Mouse (Mus musculus) brain, adult 2 months (tissue): ENCODE measurements around the gene Evpl.
A peak's percentile ranks its signal among the peaks of the same experiment; 100 is the strongest.

ENCODE experiments used
- DNase-seq: peaks from one replicate; pipeline ENCODE4 v3.0.0; 2011; ENCODE audit warnings: low read depth, low spot score

Evpl gene

DNA sequence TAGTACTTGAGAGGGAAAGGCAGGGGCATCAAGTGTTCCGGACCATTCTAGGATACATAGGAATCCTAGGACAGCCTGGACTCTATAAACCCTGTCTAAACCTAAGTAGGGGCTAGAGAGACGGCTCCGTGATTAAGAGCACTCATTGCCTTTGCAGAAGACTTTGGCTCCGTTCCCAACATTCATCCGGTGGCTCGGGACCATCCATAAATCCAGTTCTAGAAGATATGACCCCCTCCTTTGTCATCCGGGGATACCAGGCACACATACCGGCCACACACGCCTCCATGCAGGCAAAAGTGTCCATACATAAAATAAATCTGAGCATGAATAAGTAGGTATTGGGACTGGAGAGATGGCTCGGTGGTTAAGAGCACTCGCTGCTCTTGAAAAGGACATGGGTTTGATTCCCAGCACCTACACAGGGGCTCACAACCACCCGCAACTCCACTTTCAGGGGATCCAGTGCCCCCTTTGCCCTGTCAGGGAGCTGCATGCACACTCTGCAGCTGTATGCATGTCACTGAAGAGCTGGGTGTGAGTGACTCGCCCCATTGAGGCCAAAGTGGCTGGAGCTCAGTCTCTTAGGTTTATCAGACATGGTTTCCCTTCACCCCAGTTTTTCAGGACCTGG lies 23.9 kb downstream of the Evpl start:
- DNase-seq, result no peak

DNA sequence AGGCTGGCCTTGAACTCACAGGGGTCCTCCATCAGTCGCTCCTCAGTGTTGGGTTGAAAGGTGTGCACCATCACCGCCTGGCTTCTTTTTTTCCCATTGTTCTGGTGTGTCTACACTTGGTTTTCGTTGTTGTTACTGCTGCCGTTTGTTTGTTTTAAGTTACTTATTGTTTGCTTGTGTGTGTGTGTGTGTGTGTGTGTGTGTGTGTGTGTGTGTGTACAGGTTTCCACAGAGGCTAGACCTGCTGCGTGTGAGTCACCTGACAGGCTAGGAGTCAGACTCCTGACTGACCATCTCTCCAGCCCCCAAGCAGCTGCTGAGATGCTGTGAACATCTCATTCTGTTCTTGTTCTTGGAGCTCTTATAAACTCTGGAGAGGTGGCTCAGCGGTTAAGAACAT lies 25.0 kb downstream of the Evpl start:
- no peak for DNase-seq

DNA sequence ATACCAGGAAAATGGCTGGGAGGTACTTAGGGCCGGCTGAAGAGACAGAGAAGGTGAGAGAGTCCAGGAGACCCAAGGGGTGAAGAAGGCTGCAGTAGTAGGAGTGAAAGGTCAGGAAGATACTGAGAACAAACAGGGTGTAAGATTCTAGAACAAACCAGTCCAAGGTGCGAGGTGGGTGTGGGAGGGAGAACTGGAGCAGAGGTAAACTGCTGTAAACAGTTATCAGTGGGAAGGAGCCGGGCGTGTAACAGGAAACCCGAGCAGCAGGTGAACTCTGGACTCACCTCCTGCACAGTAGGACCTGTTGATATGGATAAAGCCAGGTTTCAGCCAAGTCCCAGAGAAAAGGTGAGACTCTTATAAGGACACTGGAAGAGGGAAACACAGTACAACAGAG lies 27.2 kb downstream of the Evpl start:
- no peak for DNase-seq

DNA sequence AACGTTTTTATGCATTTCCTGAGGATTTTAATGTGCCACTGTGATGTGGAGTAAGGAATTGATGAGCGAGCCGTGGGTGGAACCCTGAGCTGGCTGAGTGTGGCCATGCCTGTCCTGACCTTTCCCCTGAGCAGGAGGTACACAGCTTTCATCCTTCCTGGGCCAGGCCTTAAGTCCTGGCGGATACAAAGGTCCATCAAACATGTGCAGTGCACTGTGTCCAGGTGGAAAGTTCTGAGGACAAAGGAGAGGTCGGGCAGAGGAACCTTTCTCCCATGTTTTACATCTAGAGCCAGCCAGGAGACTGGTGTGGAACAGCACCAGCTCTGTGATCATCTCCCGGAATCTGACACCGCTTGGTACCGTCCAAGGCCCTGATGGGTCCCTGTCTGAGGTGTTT lies 28.6 kb downstream of the Evpl start:
- no peak for DNase-seq

DNA sequence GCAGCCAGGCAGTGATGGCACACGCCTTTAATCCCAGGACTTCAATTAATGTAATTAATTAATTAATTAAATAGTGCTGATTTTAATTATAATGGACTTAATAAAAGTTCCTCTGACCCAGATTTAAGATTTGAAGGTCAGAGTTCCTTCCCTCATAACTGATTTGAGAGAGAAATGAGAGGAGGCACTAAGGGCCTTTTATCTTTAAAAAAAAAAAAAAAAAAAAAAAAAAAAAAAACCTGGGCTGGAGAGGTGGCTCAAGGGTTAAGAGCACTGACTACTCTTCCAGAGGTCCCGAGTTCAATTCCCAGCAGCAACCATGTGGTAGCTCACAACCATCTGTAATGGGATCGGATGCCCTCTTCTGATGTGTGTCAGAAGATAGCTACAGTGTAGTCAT lies 29.2 kb downstream of the Evpl start:
- no peak for DNase-seq

DNA sequence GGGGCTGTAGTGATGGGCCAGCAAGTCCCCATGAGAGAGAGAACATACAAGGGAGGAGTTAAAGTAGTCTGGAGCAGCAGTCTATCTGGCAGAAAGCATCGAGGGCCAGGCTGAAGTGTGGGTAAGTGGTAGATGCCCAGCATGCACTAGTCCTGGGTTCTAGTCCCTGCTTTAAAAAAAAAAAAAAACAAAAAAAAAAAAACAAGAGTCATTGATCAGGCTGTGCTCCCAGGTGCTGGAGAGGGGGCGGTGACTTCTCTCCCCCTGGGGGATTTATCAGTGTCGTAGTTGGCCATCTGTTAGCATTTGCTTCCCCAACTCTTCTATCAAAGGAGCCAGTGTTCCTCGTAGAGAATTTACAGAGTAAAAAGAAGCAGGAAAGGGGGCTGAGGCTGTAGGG lies 31.2 kb downstream of the Evpl start:
- no peak for DNase-seq

DNA sequence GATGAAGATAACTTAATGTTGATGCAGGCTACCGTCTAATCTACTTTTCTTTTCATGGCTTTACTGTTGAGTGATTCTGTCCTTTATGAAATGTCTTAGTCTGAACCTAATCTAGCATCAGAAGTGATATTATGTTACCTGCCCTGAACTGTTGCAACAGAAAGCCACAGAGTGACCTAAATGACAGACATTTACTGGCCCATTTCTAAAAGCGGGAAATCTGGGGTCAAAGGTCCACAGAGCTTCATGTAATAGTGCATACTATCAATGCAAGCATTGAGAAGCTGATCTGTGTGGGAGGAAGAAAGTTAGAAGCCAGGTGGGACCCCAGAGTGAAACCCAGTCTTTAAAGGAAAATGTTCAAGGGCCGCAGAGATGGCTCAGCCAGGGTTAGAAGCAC lies 34.7 kb downstream of the Evpl start:
- DNase-seq, result no peak

DNA sequence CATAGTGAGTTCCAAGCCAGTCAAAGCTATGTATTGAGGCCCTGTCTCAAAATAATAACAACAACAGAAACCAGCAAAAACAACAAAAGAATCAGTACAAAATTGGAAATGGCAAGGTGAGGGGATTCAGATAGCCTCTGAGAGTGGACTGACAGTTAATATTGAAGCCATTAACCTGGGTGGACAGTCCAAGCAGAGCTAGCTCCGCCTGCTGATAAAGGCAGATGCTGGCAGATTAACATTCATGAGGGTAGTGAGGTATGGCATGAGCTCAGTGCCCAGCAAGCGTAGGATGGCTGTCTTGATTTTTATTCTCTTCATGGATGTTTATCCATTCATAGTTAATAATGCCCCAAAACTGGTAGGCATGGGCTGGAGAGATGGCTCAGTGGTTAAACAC lies 36.7 kb downstream of the Evpl start:
- no peak for DNase-seq

DNA sequence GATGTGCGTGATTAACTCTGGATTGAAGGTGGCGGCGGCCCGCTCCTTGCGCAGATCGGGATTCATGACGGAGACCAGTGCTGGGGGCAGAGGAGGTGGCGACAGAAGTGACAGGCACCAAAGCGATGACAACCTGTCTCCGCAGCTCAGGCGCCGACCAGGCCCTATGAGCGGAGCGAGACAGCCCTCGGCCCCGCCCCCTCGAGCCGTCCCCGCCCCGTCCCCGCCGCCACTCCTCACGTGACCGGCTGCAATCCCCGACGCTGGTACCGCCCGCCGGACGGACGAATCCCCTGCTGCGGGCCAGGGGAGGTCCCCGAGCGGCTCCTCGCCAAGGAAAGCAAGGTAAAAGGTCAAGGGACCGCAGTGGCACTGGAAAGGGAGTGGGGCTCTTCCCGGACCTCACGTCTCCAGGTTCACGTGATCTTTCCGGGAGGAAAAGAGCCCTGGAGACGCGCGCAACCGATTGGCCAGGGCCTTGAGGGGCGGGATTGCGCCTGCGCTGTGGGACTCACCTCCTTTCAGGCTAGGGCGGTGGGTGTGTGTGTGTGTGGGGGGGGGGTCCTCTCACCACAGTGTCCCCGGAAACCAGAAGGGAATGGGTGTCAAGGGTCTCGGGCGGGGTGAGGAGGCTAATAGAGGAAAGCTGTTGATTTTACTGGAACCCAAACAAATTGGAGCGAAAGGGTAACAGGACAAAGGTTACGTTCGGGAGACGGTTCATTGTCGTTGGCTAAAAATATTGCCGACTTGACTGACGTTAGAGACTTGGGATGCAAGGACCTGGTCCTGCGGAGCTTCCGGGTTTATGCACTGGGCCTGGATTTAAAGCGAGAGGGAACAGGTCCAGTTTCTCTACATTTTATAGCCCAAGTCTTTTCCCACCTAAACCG lies 39.0 kb downstream of the Evpl start, which contains the start of the genes Ten1 and Acox1:
Ten1 (plus strand) TSS at position 217 of the 893 bp plus-strand sequence.
Acox1 (minus strand) TSS at position 407 of the 893 bp plus-strand sequence.
- DNase-seq, result peak; percentile 97

DNA sequence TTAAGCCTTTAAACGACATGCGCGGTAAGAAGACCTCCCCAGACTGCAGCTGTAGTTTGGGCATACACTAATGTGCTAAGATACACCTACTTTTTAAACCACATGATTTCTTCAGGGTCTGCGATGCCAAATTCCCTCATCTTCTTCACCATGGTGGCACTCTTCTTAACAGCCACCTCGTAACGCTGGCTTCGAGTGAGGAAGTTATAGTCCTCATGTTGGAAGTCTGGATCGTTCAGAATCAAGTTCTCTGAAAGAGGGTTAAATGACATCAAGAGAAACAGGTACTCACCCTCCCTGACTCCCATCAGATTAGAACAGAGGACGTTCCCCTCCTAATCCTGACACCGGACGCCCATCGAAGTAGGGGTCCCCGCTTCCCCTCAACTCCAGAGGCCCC lies 39.7 kb downstream of the Evpl start:
- DNase-seq, result no peak

DNA sequence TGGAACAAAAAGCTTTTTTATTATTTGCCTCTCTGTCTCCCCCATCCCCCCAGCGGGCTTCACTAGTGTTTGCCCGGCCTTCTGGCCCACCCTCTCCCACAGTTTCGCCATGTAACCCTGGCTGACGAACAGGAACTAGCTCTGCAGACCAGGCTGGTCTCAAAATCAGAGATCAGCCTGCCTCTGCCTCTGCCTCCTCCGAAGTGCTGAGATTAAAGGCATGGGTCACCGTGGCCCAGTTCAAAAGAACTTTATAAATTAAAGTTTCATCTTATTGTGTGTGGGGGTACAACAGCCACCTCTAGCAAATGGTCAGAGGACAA lies 40.3 kb downstream of the Evpl start:
- DNase-seq, result no peak

DNA sequence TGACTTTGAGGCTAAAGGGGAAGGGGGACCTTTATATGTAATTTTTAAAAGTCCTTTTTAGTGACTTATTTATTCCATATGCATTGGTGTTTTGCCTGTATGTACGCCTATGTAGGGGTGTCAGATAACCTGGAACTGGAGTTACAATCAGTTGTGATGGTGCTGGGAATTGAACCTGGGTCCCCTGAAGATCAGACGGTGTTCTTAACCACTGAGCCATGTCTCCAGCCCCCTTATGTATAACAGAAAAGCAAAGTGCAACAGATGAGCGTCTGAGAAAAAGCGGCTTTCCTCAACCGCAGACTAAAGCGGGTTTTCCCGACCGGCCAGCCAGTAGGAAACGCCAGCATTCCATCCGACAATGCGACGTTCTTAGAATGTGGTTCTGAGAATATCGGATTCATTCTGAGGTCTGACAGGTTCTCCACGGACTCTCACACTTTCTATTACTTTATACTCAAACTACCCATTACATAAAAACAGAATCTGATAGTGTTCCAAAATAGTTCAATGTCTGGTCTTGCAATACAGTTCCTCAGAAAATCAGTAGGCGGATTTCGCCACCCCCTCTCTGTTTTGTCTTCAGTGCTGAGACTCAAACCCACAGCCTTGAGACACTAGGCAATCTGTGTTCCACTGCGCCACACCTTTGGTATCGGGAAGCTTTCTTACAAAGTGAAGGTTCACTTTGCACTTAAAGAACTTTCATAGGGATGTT lies 40.9 kb downstream of the Evpl start:
- no peak for DNase-seq

DNA sequence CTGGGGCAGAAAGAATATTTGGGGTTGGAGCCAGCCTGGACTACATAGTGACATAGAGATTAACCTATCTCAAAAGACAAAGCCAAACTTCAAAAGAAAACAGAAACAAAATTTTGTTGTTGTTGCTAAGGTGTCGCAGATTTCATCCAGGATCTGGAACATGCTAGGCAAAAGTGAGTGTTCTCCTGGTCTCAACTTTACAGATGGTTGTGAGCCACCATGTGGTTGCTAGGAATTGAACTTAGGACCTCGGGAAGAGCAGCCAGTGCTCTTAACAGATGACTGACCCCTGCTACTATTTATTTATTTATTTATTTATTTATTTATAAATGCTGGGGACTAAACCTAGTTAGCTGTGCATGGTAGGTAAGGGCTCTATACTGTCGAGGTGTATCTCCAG lies 41.5 kb downstream of the Evpl start:
- no peak for DNase-seq

DNA sequence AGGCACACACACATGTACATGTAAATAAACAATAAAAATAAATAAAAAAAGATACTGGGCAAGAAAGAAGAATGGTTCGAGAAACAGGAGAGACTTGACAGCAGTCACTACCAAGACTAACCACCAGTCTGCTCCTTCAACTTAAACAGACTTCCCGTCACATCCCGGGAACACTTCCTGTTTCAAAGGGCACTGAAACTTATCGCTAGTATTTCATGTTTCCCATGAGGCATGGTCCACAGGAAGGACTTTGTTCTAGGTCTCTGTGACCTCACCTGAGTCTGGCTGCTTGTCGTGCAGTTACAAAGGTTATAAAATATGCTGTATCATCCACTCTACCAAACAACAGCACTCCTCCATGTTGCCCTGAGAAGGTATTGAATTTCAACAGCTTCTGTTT lies 42.6 kb downstream of the Evpl start:
- no peak for DNase-seq

DNA sequence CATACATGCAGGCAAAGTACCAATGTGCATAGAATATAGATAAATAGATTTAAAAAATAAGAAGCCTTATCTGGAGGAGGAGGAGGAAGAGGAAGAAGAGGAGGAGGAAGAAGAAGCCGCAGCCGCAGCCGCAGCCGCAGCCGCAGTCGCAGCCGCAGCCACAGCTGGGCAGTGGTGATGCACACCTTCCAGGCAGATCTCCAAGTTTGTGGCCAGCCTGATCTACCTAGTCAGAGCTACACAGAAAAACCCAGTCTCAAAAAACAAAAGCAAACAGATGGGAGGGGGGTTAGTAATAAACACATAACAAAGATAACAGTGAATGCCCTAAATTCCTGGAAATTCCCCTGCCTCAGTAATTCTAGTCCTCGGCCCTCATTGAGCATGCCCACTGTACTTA lies 43.3 kb downstream of the Evpl start:
- DNase-seq, result no peak

DNA sequence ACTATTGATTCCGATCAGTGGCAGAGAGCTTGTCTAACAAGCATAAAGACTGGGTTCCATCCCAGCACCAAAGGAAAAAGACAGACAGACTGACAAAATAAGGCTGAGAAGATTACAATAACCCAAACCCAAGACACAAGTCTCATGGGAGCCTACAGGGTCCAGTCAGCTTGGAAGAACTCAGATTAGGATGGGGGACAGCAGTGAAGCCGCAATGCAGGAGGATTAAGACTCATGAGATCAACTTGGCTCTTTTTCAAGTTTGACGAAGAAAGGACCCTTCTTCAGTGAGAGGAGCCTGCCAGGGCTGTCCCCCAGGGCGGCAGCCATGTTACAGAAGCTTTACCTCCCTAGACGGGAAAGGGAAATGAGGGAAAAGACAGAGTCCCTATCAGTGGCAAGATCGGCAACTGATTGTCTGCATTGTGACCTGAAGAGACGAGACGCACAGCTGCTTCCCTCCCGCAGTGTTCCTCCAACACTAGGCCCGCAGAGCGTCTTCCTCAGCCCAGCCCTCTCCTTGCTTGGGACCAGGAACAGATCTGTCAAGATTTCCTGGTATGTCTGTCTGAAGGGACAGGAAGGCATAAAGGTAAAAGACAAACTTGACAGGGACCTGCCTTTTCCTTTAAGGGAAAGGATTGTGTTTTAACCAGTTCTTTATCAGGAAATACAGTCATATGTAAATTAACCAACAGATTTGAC lies 50.5 kb downstream of the Evpl start:
- no peak for DNase-seq

DNA sequence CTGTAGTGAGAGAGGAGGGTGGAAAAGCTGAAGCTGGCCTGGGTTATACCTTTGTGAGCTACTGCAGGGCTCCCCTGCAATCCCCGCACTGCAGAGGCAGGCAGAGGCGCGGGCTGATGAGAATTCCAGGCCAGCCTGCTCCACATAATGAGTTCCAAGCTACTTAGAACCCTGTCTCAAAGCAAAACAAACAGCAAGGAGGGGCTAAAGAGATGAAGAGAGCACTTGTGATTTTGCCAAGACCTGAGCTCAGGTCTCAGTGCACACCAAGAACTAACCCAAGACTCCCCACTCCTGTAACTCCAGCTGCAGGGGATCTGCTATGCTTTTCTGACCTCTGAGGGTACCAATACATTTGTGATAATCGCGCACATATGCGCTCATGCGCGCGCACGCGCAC lies 51.5 kb downstream of the Evpl start:
- DNase-seq, result no peak

DNA sequence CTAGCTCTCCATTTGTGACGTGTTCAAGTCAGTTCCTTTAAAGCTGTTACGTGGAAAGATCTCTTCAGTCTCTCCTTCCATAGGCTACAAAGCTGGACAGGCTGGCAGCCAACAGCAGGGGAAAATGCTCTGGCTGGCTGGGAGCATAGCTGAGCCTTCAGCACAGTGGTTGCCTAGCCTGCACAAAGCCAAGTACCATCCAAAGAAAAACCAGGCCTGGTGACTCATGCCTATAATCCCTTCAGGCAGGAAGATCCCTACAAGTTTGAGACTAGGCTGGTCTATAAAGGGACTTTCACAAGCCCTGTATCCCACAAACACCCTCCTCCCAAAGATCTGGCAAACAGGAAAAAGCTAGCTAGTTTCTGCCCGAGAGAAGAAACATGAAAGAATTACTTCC lies 52.0 kb downstream of the Evpl start:
- peak; percentile 74 for DNase-seq

DNA sequence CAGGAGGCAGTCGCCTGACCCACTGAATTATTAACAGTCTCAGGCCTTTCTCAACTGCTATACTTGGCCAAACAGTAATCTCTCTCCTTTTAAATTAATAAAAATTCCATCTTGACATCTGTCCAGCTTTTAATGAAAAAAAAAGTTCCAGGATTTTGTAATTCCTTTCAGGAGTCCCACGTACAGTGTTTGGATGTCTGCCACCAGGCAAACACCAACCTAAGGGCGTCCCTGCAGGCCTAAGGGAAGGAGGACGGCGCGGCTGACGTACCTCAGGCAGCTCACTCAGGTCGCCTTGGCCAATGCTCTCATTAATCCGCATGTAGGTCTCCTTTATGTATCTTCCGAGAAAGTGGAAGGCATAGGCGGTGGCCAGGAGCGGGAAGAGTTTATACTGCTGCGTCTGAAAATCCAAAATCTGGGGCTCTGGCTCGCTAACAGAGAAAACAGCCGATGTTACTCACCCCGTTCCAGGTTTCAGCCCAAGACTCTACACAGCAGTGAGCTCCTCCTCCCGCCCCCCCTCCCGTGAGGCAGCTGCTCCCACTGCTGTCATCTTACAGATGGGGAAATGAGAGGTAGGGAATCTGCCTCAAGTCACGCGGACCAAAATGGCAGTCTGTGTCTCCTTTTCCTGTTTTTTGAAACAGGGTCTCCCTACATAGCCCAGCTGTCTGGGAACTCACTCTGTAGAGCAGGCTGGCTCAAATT lies 59.3 kb downstream of the Evpl start:
- peak; percentile 63 for DNase-seq

DNA sequence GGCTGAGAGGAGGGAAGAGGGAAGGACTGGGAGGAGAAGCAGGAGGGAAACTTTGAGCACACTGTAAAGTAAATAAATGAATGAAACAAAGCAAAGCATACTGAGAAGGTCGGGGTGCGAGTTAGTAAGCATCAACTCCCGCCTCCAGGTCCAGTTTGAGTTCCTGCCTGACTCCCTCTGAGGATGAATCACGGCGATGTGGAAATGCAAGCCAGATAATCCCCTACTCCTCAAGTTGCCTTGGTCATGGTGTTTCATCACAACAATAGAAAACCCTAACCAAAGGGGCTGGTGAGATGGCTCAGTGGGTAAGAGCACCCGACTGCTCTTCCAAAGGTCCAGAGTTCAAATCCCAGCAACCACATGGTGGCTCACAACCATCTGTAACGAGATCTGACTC lies 61.9 kb downstream of the Evpl start:
- peak; percentile 43 for DNase-seq

DNA sequence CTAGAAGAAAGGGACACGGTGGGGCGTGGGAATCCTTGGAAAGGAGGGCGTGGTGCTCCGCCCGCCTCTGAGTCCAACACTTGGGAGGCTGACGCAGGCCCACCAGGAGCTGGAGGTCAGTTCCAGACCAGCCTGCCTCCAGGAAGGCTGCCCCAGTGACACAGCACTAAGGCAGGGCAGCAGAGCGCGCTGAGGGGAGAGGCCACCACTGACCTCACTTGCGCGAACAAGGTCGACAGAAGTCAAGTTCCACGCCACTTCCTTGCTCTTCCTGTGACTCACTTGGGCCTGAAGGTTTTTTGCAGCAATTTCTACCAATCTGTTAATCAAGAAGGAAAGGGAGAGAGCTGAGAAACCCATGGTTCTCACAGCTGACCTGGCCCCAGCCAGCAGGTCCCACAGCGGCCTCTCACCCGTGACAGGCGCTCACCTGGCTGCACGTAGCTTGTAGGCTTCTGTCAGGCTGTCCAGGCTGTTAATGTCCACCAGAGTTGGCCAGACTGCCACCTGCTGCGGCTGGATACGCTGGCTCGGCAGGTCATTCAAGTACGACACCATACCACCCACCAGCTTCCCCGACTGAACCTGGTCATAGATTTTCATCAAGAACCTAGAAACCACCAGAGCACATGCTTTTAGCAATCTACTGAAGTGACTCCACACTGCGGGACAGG lies 63.0 kb downstream of the Evpl start:
- DNase-seq, result no peak
